Mouse (Mus musculus) CH12.LX (cell line): ENCODE data around the gene Elf1. TPM values are rescaled to one million over a fixed set of nuclear protein-coding genes. Genes with fewer than 3 reads are reported as not detected.
A peak's percentile ranks its signal among the peaks of the same experiment; 100 is the strongest.

Experiments used
- DNase-seq: peaks from one replicate; pipeline ENCODE4 v3.0.0-alpha.2; 2013; ENCODE audit errors: extremely low read depth
- H3K27ac ChIP-seq: 2 replicates; pipeline ENCODE4 v1.5.1; 2012; ENCODE audit warnings: low read depth, mild to moderate bottlenecking, control low read depth, moderate library complexity; ENCODE audit not compliant: insufficient read depth
- H3K27me3 ChIP-seq: replicated peaks from 2 replicates; pipeline ENCODE3; 2012; ENCODE audit warnings: inconsistent platforms
- H3K36me3 ChIP-seq, 2 experiments: replicated peaks in 1 of 2; 2 replicates each; pipeline versions ENCODE3 to v1.6.1; 2012; ENCODE audit warnings: inconsistent platforms in 1 of 2, low read length in 1 of 2, mild to moderate bottlenecking in 1 of 2, mixed read lengths in 1 of 2, moderate library complexity in 1 of 2; ENCODE audit not compliant: control insufficient read depth in 1 of 2, insufficient read depth in 1 of 2
- H3K4me1 ChIP-seq, 2 experiments: 2 replicates each; pipeline ENCODE4 v1.6.1; 2012; ENCODE audit warnings: inconsistent platforms in 1 of 2, moderate library complexity in 1 of 2; ENCODE audit not compliant: insufficient read depth in 2 of 2, control insufficient read depth in 1 of 2
- H3K4me2 ChIP-seq: 2 replicates; pipeline ENCODE4 v1.6.1; 2012; ENCODE audit warnings: low read depth, mild to moderate bottlenecking, control low read depth; ENCODE audit not compliant: poor library complexity, insufficient read depth, severe bottlenecking
- H3K4me3 ChIP-seq, 3 experiments: fragments of 150-350 bp in 1 of 3; sonication (generic) in 1 of 3; replicated peaks in 1 of 3; 2 replicates each; pipeline versions ENCODE3 to v1.5.1; 2011 to 2012; ENCODE audit warnings: low read depth in 2 of 3, low read length in 2 of 3, mild to moderate bottlenecking in 2 of 3, moderate library complexity in 2 of 3, control low read depth in 1 of 3, improper control_type of control experiment in 1 of 3, inconsistent platforms in 1 of 3, mixed read lengths in 1 of 3; ENCODE audit not compliant: poor library complexity in 1 of 3
- H3K79me2 ChIP-seq: replicated peaks from 2 replicates; pipeline ENCODE4 v1.6.1; 2012; ENCODE audit warnings: mild to moderate bottlenecking, moderate library complexity; ENCODE audit not compliant: control insufficient read depth, poor library complexity, insufficient read depth, severe bottlenecking; ENCODE audit errors: extremely low read depth
- H3K9ac ChIP-seq: 2 replicates; pipeline ENCODE4 v1.6.1; 2012; ENCODE audit warnings: low read depth, mild to moderate bottlenecking, control low read depth, moderate library complexity; ENCODE audit not compliant: insufficient read depth
- H3K9me3 ChIP-seq: replicated peaks from 2 replicates; pipeline ENCODE3; 2012; ENCODE audit warnings: low read length, inconsistent platforms, mixed read lengths
- BHLHE40 ChIP-seq: IDR thresholded peaks from 2 replicates; pipeline ENCODE4 v1.6.1; 2011; ENCODE audit warnings: mild to moderate bottlenecking, low read depth, low read length, improper control_type of control experiment
- CHD1 ChIP-seq: IDR thresholded peaks from 2 replicates; pipeline ENCODE4 v1.6.1; 2012; ENCODE audit warnings: low read depth, low read length, improper control_type of control experiment, inconsistent platforms
- CHD2 ChIP-seq: IDR thresholded peaks from 2 replicates; pipeline ENCODE4 v1.6.1; 2011; ENCODE audit warnings: low read length, improper control_type of control experiment
- CTCF ChIP-seq, 2 experiments: IDR thresholded peaks in 1 of 2; conservative IDR thresholded peaks in 1 of 2; 2 replicates each; pipeline ENCODE4 v1.5.1; 2011 to 2012; ENCODE audit warnings: low read depth in 2 of 2, low read length in 2 of 2, improper control_type of control experiment in 1 of 2, inconsistent platforms in 1 of 2, mild to moderate bottlenecking in 1 of 2, moderate library complexity in 1 of 2
- E2F4 ChIP-seq: IDR thresholded peaks from 2 replicates; pipeline ENCODE4 v1.6.1; 2011; ENCODE audit warnings: low read depth, low read length, improper control_type of control experiment; ENCODE audit not compliant: insufficient replicate concordance
- ELF1 ChIP-seq: IDR thresholded peaks from 2 replicates; pipeline ENCODE4 v1.6.1; 2014; ENCODE audit warnings: low read depth, mild to moderate bottlenecking, inconsistent platforms, low read length, improper control_type of control experiment
- EP300 ChIP-seq: IDR thresholded peaks from 2 replicates; pipeline ENCODE4 v1.6.1; 2011; ENCODE audit warnings: low read length, improper control_type of control experiment
- ETS1 ChIP-seq: conservative IDR thresholded peaks from 2 replicates; pipeline ENCODE4 v1.6.1; 2012; ENCODE audit warnings: low read depth, mild to moderate bottlenecking, inconsistent platforms, low read length, improper control_type of control experiment, moderate library complexity
- GABPA ChIP-seq: IDR thresholded peaks from 2 replicates; pipeline ENCODE4 v1.6.1; 2012; ENCODE audit warnings: low read depth, low read length, improper control_type of control experiment, inconsistent platforms; ENCODE audit not compliant: insufficient replicate concordance
- HCFC1 ChIP-seq: IDR thresholded peaks from 2 replicates; pipeline ENCODE4 v1.6.1; 2012; ENCODE audit warnings: low read depth, mild to moderate bottlenecking, inconsistent platforms, low read length, improper control_type of control experiment
- IRF4 ChIP-seq: IDR thresholded peaks from 2 replicates; pipeline ENCODE4 v1.6.1; 2014; ENCODE audit warnings: low read depth, mild to moderate bottlenecking, inconsistent platforms, low read length, improper control_type of control experiment
- JUN ChIP-seq: IDR thresholded peaks from 2 replicates; pipeline ENCODE4 v1.6.1; 2011; ENCODE audit warnings: low read depth, mild to moderate bottlenecking, low read length, improper control_type of control experiment, moderate library complexity; ENCODE audit not compliant: insufficient read depth
- JUND ChIP-seq: conservative IDR thresholded peaks from 2 replicates; pipeline ENCODE4 v1.6.1; 2011; ENCODE audit warnings: low read depth, low read length, improper control_type of control experiment
- KAT2A ChIP-seq: IDR thresholded peaks from 2 replicates; pipeline ENCODE4 v1.6.1; 2012; ENCODE audit warnings: low read length, improper control_type of control experiment, inconsistent platforms; ENCODE audit not compliant: insufficient replicate concordance
- MAFK ChIP-seq: IDR thresholded peaks from 2 replicates; pipeline ENCODE4 v1.6.1; 2011; ENCODE audit warnings: low read length, improper control_type of control experiment; ENCODE audit not compliant: insufficient replicate concordance
- MAX ChIP-seq: IDR thresholded peaks from 2 replicates; pipeline ENCODE4 v1.6.1; 2011; ENCODE audit warnings: low read length, improper control_type of control experiment
- MAZ ChIP-seq: IDR thresholded peaks from 2 replicates; pipeline ENCODE4 v1.6.1; 2012; ENCODE audit warnings: low read depth, mild to moderate bottlenecking, inconsistent platforms, low read length, improper control_type of control experiment, moderate library complexity
- MEF2A ChIP-seq: IDR thresholded peaks from 2 replicates; pipeline ENCODE4 v1.6.1; 2014; ENCODE audit warnings: low read depth, mild to moderate bottlenecking, inconsistent platforms, low read length, improper control_type of control experiment, borderline replicate concordance
- MXI1 ChIP-seq: IDR thresholded peaks from 2 replicates; pipeline ENCODE4 v1.6.1; 2011; ENCODE audit warnings: mild to moderate bottlenecking, low read depth, low read length, improper control_type of control experiment
- MYC ChIP-seq: IDR thresholded peaks from 2 replicates; pipeline ENCODE4 v1.6.1; 2011; ENCODE audit warnings: low read depth, mild to moderate bottlenecking, improper control_type of control experiment, low read length
- NELFE ChIP-seq: IDR thresholded peaks from 2 replicates; pipeline ENCODE4 v1.6.1; 2011; ENCODE audit warnings: low read depth, low read length, improper control_type of control experiment
- NRF1 ChIP-seq: IDR thresholded peaks from 2 replicates; pipeline ENCODE4 v1.6.1; 2014; ENCODE audit warnings: low read depth, mild to moderate bottlenecking, inconsistent platforms, low read length, improper control_type of control experiment, moderate library complexity
- PAX5 ChIP-seq: IDR thresholded peaks from 2 replicates; pipeline ENCODE4 v1.6.1; 2012; ENCODE audit warnings: low read length, inconsistent platforms, mixed read lengths
- POLR2A ChIP-seq: IDR thresholded peaks from 2 replicates; pipeline ENCODE4 v1.6.1; 2011; ENCODE audit warnings: low read depth, mild to moderate bottlenecking, improper control_type of control experiment, low read length
- POLR2AphosphoS2 ChIP-seq: IDR thresholded peaks from 2 replicates; pipeline ENCODE4 v1.6.1; 2011; ENCODE audit warnings: low read depth, low read length, improper control_type of control experiment
- RAD21 ChIP-seq: IDR thresholded peaks from 2 replicates; pipeline ENCODE4 v1.6.1; 2011; ENCODE audit warnings: low read depth, mild to moderate bottlenecking, low read length, improper control_type of control experiment, moderate library complexity
- RCOR1 ChIP-seq: conservative IDR thresholded peaks from 2 replicates; pipeline ENCODE4 v1.6.1; 2012; ENCODE audit warnings: low read depth, mild to moderate bottlenecking, inconsistent platforms, low read length, improper control_type of control experiment
- SIN3A ChIP-seq: IDR thresholded peaks from 2 replicates; pipeline ENCODE4 v1.6.1; 2012; ENCODE audit warnings: low read length, improper control_type of control experiment, inconsistent platforms
- SMC3 ChIP-seq: IDR thresholded peaks from 2 replicates; pipeline ENCODE4 v1.6.1; 2011; ENCODE audit warnings: low read depth, low read length, improper control_type of control experiment
- TBP ChIP-seq: conservative IDR thresholded peaks from 2 replicates; pipeline ENCODE4 v1.6.1; 2011; ENCODE audit warnings: low read depth, low read length, improper control_type of control experiment
- TCF12 ChIP-seq: IDR thresholded peaks from 2 replicates; pipeline ENCODE4 v1.6.1; 2014; ENCODE audit warnings: low read depth, mild to moderate bottlenecking, inconsistent platforms, low read length, improper control_type of control experiment
- UBTF ChIP-seq: IDR thresholded peaks from 2 replicates; pipeline ENCODE4 v1.6.1; 2012; ENCODE audit warnings: low read depth, mild to moderate bottlenecking, inconsistent platforms, low read length, improper control_type of control experiment, moderate library complexity
- USF1 ChIP-seq: IDR thresholded peaks from 2 replicates; pipeline ENCODE4 v1.6.1; 2014; ENCODE audit warnings: low read depth, mild to moderate bottlenecking, inconsistent platforms, low read length, improper control_type of control experiment
- USF2 ChIP-seq: conservative IDR thresholded peaks from 2 replicates; pipeline ENCODE4 v1.6.1; 2011; ENCODE audit warnings: low read depth, low read length, improper control_type of control experiment
- ZC3H11A ChIP-seq: IDR thresholded peaks from 2 replicates; pipeline ENCODE4 v1.6.1; 2012; ENCODE audit warnings: low read depth, mild to moderate bottlenecking, inconsistent platforms, low read length, improper control_type of control experiment
- ZKSCAN1 ChIP-seq: IDR thresholded peaks from 2 replicates; pipeline ENCODE4 v1.6.1; 2012; ENCODE audit warnings: low read depth, inconsistent platforms, low read length, improper control_type of control experiment, borderline replicate concordance
- ZMIZ1 ChIP-seq: IDR thresholded peaks from 2 replicates; pipeline ENCODE4 v1.6.1; 2012; ENCODE audit warnings: low read depth, mild to moderate bottlenecking, inconsistent platforms, low read length, improper control_type of control experiment
- ZNF384 ChIP-seq: IDR thresholded peaks from 2 replicates; pipeline ENCODE4 v1.6.1; 2012; ENCODE audit warnings: low read depth, low read length, improper control_type of control experiment, inconsistent platforms
- dilution Hi-C: fragments of 300-500 bp; cut with MboI; formaldehyde crosslinking; loops from 2 replicates; pipeline ENCODE4 v1.14.3; 2020; ENCODE audit warnings: low sequenced_read_pairs; ENCODE audit not compliant: extremely low pct_unique_long_range_greater_than_20kb, extremely low pct_ligation_motif_present
- in situ Hi-C: fragments of 300-500 bp; cut with MboI; formaldehyde crosslinking; loops from 3 replicates; pipeline ENCODE4 v1.14.3; 2019; ENCODE audit warnings: low sequenced_read_pairs, low pct_ligation_motif_present, low pct_unique_long_range_greater_than_20kb, mixed read lengths
- polyA plus RNA-seq: library from polyadenylated mRNA; unstranded; fragments of >175 nt; gene quantifications from 2 replicates; pipeline ENCODE4 v1.2.1, GENCODE M21; 2012; ENCODE audit warnings: low read depth; ENCODE audit not compliant: insufficient read length
- total RNA-seq, 2 experiments: library from RNA; depleted of rRNA; stranded (reverse); fragments of 300-350 nt in 1 of 2; fragments of >200 nt in 1 of 2; gene quantifications; 2 replicates each; pipeline ENCODE4 v1.2.3; 2012 to 2014

The Elf1 gene
- total and polyA plus RNA-seq, 3 experiments: 37.1 to 71.7 (median 54.4) TPM

GRCm38 (mm10) chr14:79515511-79516242 is 34.7 kb downstream of the Elf1 start:
- dilution Hi-C loops (no loop called here), in situ Hi-C loops (no loop called here)
- peaks cover 0 to 16% of the 10 kb centered on the region in 2 experiments; a peak in 2 of 4 replicates for H3K4me1 ChIP-seq
- no peak for TF ChIP-seq CHD2
- no peak for TF ChIP-seq CTCF (conservative IDR thresholded peaks at IDR 0.05 in 1 of 2, IDR thresholded peaks at IDR 0.05 in 1 of 2; ENCODE audit: low read depth in 2 of 2, low read length in 2 of 2)
- peak; percentile 74 for TF ChIP-seq TCF12
- 0 out of 2 replicates have a peak, but pooled peaks have one; percentile 51 for TF ChIP-seq MAZ
- TF ChIP-seq CHD1: no peak
- TF ChIP-seq MXI1: peak; percentile 84; the same call in 1 of the 2 replicates
- TF ChIP-seq SMC3: no peak
- TF ChIP-seq ETS1: peak; percentile 81
- no peak for TF ChIP-seq MAFK
- TF ChIP-seq SIN3A: peak; percentile 96
- TF ChIP-seq EP300: peak; percentile 77
- TF ChIP-seq POLR2AphosphoS2: peak; percentile 58; the same call in 1 of the 2 replicates
- peak; percentile 75 for TF ChIP-seq BHLHE40
- TF ChIP-seq HCFC1: no peak; the same call in 1 of the 2 replicates
- TF ChIP-seq MEF2A: peak; percentile 70
- TF ChIP-seq NELFE: peak; percentile 61
- no peak for TF ChIP-seq ZNF384
- peak; percentile 21; the same call in 1 of the 2 replicates for TF ChIP-seq NRF1
- TF ChIP-seq MAX: peak; percentile 57
- no peak for TF ChIP-seq PAX5
- peak; percentile 85 for TF ChIP-seq MYC
- TF ChIP-seq ZC3H11A: no peak
- TF ChIP-seq RCOR1: peak; percentile 49
- peak; percentile 78 for TF ChIP-seq JUND
- TF ChIP-seq POLR2A: peak; percentile 78
- TF ChIP-seq IRF4: peak; percentile 93
- TF ChIP-seq GABPA: no peak
- TF ChIP-seq E2F4: no peak
- no peak for TF ChIP-seq ZKSCAN1
- no peak for TF ChIP-seq USF1
- peak; percentile 27; the same call in 1 of the 2 replicates for TF ChIP-seq ELF1
- no peak; the same call in 1 of the 2 replicates for TF ChIP-seq ZMIZ1
- TF ChIP-seq UBTF: no peak
- TF ChIP-seq KAT2A: no peak
- no peak; the same call in 1 of the 2 replicates for TF ChIP-seq RAD21
- TF ChIP-seq TBP: peak; percentile 95
- peak; percentile 77 for TF ChIP-seq JUN
- TF ChIP-seq USF2: no peak
- no peaks in the 10 kb centered on the region for H3K27me3 ChIP-seq
- peak overlapping the region; percentile 77 for H3K27ac ChIP-seq
- H3K9me3 ChIP-seq: no peaks in the 10 kb centered on the region
- peak overlapping the region; percentile 65 to 83 (median 69) for H3K4me3 ChIP-seq
- no peaks in the 10 kb centered on the region for H3K36me3 ChIP-seq
- DNase-seq: peak; percentile 96
- H3K4me2 ChIP-seq: peak overlapping the region; percentile 95
- peak overlapping the region; percentile 99 for H3K9ac ChIP-seq
- peaks cover 49% of the 10 kb centered on the region for H3K79me2 ChIP-seq
